In genomic region chr12:72085329-72086165, GRCm38 (mm10) we compare ENCODE assay signal across 7 mouse cellular contexts. TPM values are rescaled to one million over a fixed set of nuclear protein-coding genes. Genes with fewer than 3 reads are reported as not detected.
DNase-seq lines count a peak whose midpoint lies in the region; ATAC-seq and TF ChIP-seq lines count a peak whose summit lies in the region.

TSS of gene L3hypdh (minus strand) at chr12:72085439.
TSS of gene Jkamp (plus strand) at chr12:72085589.

- H3K4me2 ChIP-seq in intestine, postnatal 0 days (replicated peaks; ENCODE audit: low read depth), result peak within 1 kb of the TSS; percentile 92
- H3K4me2 ChIP-seq in midbrain, embryonic 12.5 days (replicated peaks), result peak within 1 kb of the TSS; percentile 83

- intact Hi-C loops in left cerebral cortex, postnatal 4 days (cut with DNase I), result no loop called here

- under 1% methylated on average over 60 of the region's 60 CpGs for WGBS in embryonic facial prominence, embryonic 10.5 days
- under 1% methylated on average over 59 of the region's 60 CpGs for WGBS in intestine, postnatal 0 days
- WGBS in midbrain, embryonic 12.5 days, result under 1% methylated on average over 59 of the region's 60 CpGs
- WGBS in small intestine, adult 2 months, result 2% methylated on average over 58 of the region's 60 CpGs

- H3K9ac ChIP-seq in intestine, postnatal 0 days (ENCODE audit: low read depth, low read length), result peak within 1 kb of the TSS; percentile 74
- H3K9ac ChIP-seq in midbrain, embryonic 12.5 days (replicated peaks), result peak within 1 kb of the TSS; percentile 87

- H3K27me3 ChIP-seq in embryonic facial prominence, embryonic 10.5 days (replicated peaks; ENCODE audit: low read depth, poor library complexity, severe bottlenecking), result no peaks in the 10 kb centered on the region
- H3K27me3 ChIP-seq in intestine, postnatal 0 days (replicated peaks; ENCODE audit: control insufficient read depth, insufficient read depth, low read length), result no peaks in the 10 kb centered on the region
- no peaks in the 10 kb centered on the region for H3K27me3 ChIP-seq in midbrain, embryonic 12.5 days
- no peaks in the 10 kb centered on the region for H3K27me3 ChIP-seq in small intestine, adult 2 months (ENCODE audit: control insufficient read depth, insufficient read depth, low read length)

- peak; percentile 100 for DNase-seq in adrenal gland, postnatal 10 days
- peak; percentile 100 for DNase-seq in embryonic facial prominence, embryonic 10.5 days (ENCODE audit: low spot score)
- DNase-seq in gonadal fat pad, adult 2 months (ENCODE audit: low read depth), result peak; percentile 91
- DNase-seq in left cerebral cortex, postnatal 4 days, result peak; percentile 100

- H3K9me3 ChIP-seq in embryonic facial prominence, embryonic 10.5 days, result no peaks in the 10 kb centered on the region
- no peaks in the 10 kb centered on the region for H3K9me3 ChIP-seq in intestine, postnatal 0 days (ENCODE audit: control insufficient read depth)
- H3K9me3 ChIP-seq in midbrain, embryonic 12.5 days, result no peaks in the 10 kb centered on the region

- ATAC-seq in intestine, postnatal 0 days, result peak; percentile 97
- ATAC-seq in midbrain, embryonic 12.5 days (ENCODE audit: low FRiP score, low read depth), result peak; percentile 97

- H3K4me1 ChIP-seq in embryonic facial prominence, embryonic 10.5 days, result peaks cover 46% of the 10 kb centered on the region
- 0 out of 2 replicates have a peak, but pooled peaks cover 4% of the 10 kb centered on the region for H3K4me1 ChIP-seq in intestine, postnatal 0 days (replicated peaks; ENCODE audit: control insufficient read depth, insufficient read depth, low read length)
- peaks cover 32% of the 10 kb centered on the region for H3K4me1 ChIP-seq in midbrain, embryonic 12.5 days
- peaks cover 7% of the 10 kb centered on the region for H3K4me1 ChIP-seq in small intestine, adult 2 months (ENCODE audit: control insufficient read depth, insufficient read depth, insufficient read length, low read length)

- peaks cover 10% of the 10 kb centered on the region for H3K36me3 ChIP-seq in embryonic facial prominence, embryonic 10.5 days (replicated peaks)
- H3K36me3 ChIP-seq in intestine, postnatal 0 days (ENCODE audit: control insufficient read depth, insufficient read depth), result peaks cover 7% of the 10 kb centered on the region; the same call in 1 of the 2 replicates
- peaks cover 7% of the 10 kb centered on the region for H3K36me3 ChIP-seq in midbrain, embryonic 12.5 days
- H3K36me3 ChIP-seq in small intestine, adult 2 months (ENCODE audit: control insufficient read depth, insufficient read depth, low read length), result peaks cover 3% of the 10 kb centered on the region

- TF ChIP-seq POLR2A in small intestine, adult 2 months (IDR thresholded peaks at IDR 0.05; ENCODE audit: low read depth, low read length), result peak; percentile 36; the same call in 1 of the 2 replicates

- peak; percentile 46 for TF ChIP-seq CTCF in intestine, postnatal 0 days (IDR thresholded peaks at IDR 0.05; ENCODE audit: low read depth)
- TF ChIP-seq CTCF in small intestine, adult 2 months (IDR thresholded peaks at IDR 0.05; ENCODE audit: extremely low read depth, insufficient read length, insufficient replicate concordance, low read depth, low read length), result no peak

- H3K4me3 ChIP-seq in embryonic facial prominence, embryonic 10.5 days, result peak within 1 kb of the TSS; percentile 78
- H3K4me3 ChIP-seq in intestine, postnatal 0 days (ENCODE audit: low read depth, low read length), result peak within 1 kb of the TSS; percentile 76
- H3K4me3 ChIP-seq in midbrain, embryonic 12.5 days, result peak within 1 kb of the TSS; percentile 69
- H3K4me3 ChIP-seq in small intestine, adult 2 months (ENCODE audit: low read depth, low read length), result peak within 1 kb of the TSS; percentile 80

- H3K27ac ChIP-seq in embryonic facial prominence, embryonic 10.5 days (replicated peaks), result peak within 1 kb of the TSS; percentile 96
- H3K27ac ChIP-seq in intestine, postnatal 0 days (ENCODE audit: low read depth, low read length), result peak within 1 kb of the TSS; percentile 94
- peak within 1 kb of the TSS; percentile 98 for H3K27ac ChIP-seq in midbrain, embryonic 12.5 days (replicated peaks)
- H3K27ac ChIP-seq in small intestine, adult 2 months (ENCODE audit: insufficient read depth, low read depth, low read length), result peak within 1 kb of the TSS; percentile 92

RNA-seq across cellular contexts. Expression of gene L3hypdh, which starts in this region (rescaled TPM):
- total RNA-seq in adrenal gland, postnatal 10 days (2021), result 10 to 100 TPM; 31.0 to 37.3 TPM
- polyA plus RNA-seq in embryonic facial prominence, embryonic 10.5 days (2016; fragmentation: Nextera tagmentation; extraction: Ambion mirVana), result 10.9 and 11.2 TPM in 2 replicates
- polyA plus RNA-seq in gonadal fat pad, adult 2 months (2012; rRNA removed), result 23.3 and 27.4 TPM in 2 replicates
- polyA plus RNA-seq in intestine, postnatal 0 days (2015; fragmentation: Nextera tagmentation; extraction: Ambion mirVana), result 10.9 and 12.2 TPM in 2 replicates
- 1 to 10 TPM; 5.3 to 8.0 TPM for total RNA-seq in left cerebral cortex, postnatal 4 days (2021)
- 8.5 and 10.2 TPM in 2 replicates for polyA plus RNA-seq in midbrain, embryonic 12.5 days (2016; fragmentation: Nextera tagmentation; extraction: Ambion mirVana)
- polyA plus RNA-seq in small intestine, adult 2 months (2012; rRNA removed), result 2.8 and 3.1 TPM in 2 replicates

RNA-seq across cellular contexts. Expression of gene Jkamp, which starts in this region (rescaled TPM):
- total RNA-seq in adrenal gland, postnatal 10 days (2021), result 10 to 100 TPM; 39.6 to 42.9 TPM
- polyA plus RNA-seq in embryonic facial prominence, embryonic 10.5 days (2016; fragmentation: Nextera tagmentation; extraction: Ambion mirVana), result 72.1 and 72.6 TPM in 2 replicates
- 64.6 and 97.6 TPM in 2 replicates for polyA plus RNA-seq in gonadal fat pad, adult 2 months (2012; rRNA removed)
- 41.3 and 50.2 TPM in 2 replicates for polyA plus RNA-seq in intestine, postnatal 0 days (2015; fragmentation: Nextera tagmentation; extraction: Ambion mirVana)
- total RNA-seq in left cerebral cortex, postnatal 4 days (2021), result 10 to 100 TPM; 58.5 to 64.0 TPM
- polyA plus RNA-seq in midbrain, embryonic 12.5 days (2016; fragmentation: Nextera tagmentation; extraction: Ambion mirVana), result 98.1 and 99.3 TPM in 2 replicates
- 14.3 and 20.4 TPM in 2 replicates for polyA plus RNA-seq in small intestine, adult 2 months (2012; rRNA removed)

Comparison
In these comparisons a context has a peak if more than half of its experiments do, and no peak if none do; other contexts are left out.
1. Peak in every context shown above with its lines: DNase-seq, ATAC-seq, H3K4me3 ChIP-seq and H3K27ac ChIP-seq.